Mouse (Mus musculus) B cell, adult 62 days (primary cell): Measurements from ENCODE around the gene Dse. TPM values are rescaled to one million over a fixed set of nuclear protein-coding genes. Genes with fewer than 3 reads are reported as not detected.

Experiments used
- total RNA-seq: library from RNA; stranded (reverse); gene quantifications from 4 replicates; pipeline ENCODE4 v1.2.4, GENCODE M21; 2023

The Dse gene
- 1.8 to 5.6 TPM (median 3.9 TPM) in 4 replicates for total RNA-seq

DNA sequence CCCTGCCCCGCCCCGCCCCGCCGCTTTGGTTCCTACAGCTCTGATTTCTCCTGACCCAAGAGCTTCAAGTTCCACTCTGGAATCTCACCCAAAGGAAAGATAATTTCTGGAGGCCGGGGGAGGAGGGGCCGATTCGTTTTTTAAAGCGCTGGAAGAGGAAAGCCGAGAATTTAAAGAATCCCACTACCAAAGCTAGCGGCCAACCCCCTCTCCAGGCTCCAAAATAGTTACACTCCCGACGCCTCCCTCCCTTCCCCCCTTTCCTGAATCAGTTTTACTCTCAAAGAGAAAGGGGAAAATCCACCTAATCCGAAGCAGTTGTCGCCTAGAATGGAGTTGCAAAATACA is at the start of gene Dse:
Gene Dse, minus strand, starts transcription at position 213 of the 348 bp plus-strand sequence.

DNA sequence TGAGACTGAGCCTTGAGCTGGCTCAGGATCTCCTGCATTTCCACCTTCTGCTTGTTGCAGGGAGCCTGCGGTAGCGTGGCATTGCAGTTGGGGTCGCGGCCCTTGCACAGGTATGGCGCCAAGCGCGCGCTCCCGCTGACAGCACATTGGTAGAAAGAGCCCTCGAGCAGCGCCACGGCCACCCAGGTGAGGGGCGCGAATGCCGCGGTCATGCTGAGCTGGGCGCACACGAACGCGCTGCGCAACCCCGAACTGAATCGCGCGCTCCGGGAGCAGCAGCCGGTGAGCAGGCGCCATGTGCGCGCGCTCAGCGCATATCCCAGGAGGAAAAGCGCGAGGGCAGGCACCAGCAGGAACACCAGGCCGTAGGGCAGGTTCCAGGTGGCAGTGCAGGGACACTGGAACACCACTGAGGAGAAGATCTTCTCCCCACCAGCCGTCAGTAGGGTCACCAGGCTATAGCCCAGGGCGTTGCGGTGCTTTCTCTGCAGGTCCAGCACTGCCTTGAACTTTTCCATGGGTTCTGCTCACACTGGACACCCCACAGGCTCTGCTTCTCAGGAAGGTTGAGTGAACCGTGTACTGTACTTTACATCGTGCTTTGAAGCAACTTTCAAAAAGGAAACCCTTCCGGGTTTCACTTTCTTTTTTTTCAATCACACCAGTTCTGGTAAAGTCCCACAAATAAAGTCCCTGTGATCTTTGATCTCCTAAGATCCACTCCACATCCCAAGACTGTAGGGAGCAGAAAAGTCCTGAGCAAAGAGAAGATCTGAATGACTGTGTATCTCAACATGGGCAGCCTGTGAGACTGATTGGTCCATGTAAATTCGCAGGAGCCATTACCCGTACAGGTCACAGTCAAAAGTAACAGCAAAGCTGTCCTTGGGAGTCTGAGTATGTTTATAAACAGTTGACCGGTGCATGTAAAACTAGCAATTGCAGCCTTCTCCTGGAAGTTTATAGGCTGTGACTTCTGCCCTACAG is 79.8 kb downstream of the Dse start, which contains the start of gene Calhm6:
Gene Calhm6, minus strand, starts transcription at position 593 of the 987 bp plus-strand sequence.

Other genes with a start within 250 kb of the Dse start
- 42.5 to 62.8 TPM (median 50.9 TPM) in 4 replicates for gene Rwdd1, start 188.1 kb downstream of the Dse start, total RNA-seq
- not detected in 4 replicates for gene Trappc3l, start 170.1 kb downstream of the Dse start, total RNA-seq
- gene Calhm4, start 163.4 kb downstream of the Dse start, total RNA-seq = not detected in 4 replicates
- not detected in 4 replicates for gene Calhm5, start 111.2 kb downstream of the Dse start, total RNA-seq
- 12.3 to 16.1 TPM (median 13.2 TPM) in 4 replicates for gene Calhm6, start 79.7 kb downstream of the Dse start, total RNA-seq
- 85.3 to 93.9 TPM (median 87.6 TPM) in 4 replicates for gene Tspyl1, start 74.5 kb upstream of the Dse start, total RNA-seq
- gene Tspyl4, start 89.7 kb upstream of the Dse start, total RNA-seq = 4.7 to 6.0 TPM (median 5.4 TPM) in 4 replicates
- gene Col10a1, start 182.3 kb upstream of the Dse start, total RNA-seq = not detected in 4 replicates
- 30.9 to 41.7 TPM (median 36.1 TPM) in 4 replicates for gene Nt5dc1, start 210.8 kb upstream of the Dse start, total RNA-seq